In the genomic region with DNA sequence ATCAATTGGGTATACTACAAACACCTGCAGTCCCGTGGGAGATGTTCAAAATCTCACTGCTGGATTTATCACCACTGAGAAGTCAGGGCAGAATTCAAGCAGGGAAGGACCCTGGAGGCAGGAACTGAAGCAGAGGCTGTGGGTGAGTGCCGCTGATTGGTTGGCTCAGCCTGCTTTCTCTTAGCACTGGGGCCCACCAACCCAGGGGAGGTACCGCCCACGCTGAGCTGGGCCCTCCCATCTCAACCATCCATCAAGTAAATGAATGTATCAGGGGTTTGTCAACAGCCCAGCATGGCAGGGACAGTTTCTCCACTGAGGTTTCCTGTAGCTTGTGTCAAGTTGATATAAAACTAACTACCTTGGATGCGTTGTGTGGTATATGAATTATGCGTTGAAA, we compare ENCODE assay signal across 22 mouse cellular contexts.
"Had no signal": no experiment of that assay in that cellular context is flagged by ENCODE, and none has a peak within 500 bp of the region (broad histone marks: within the 10 kb centered on the region; RNA-seq: fewer than 3 reads in every experiment).

No protein-coding gene starts in this region.

- H3K4me3 ChIP-seq: heart, adult 2 months; heart, embryonic 12.5 days; hindbrain, embryonic 10.5 days; hindbrain, embryonic 12.5 days; intestine, embryonic 15.5 days; layer of hippocampus, adult 2 months; left cerebral cortex, adult 2 months; limb, embryonic 10.5 days; limb, embryonic 12.5 days; liver, embryonic 13.5 days had no signal

- H3K27me3 ChIP-seq: heart, embryonic 12.5 days; intestine, embryonic 15.5 days; liver, embryonic 13.5 days had no signal

- DNase-seq: gastrocnemius, postnatal 14 days; gastrocnemius, postnatal 36 days; heart, adult 11 months; heart, adult 2 months; heart, postnatal 10 days; heart, postnatal 4 days; kidney, adult 18-20 months; kidney, adult 8-10 months; kidney, postnatal 10 days; kidney, postnatal 25 days; kidney, postnatal 4 days; liver; liver, embryonic 13.5 days had no signal

- H3K36me3 ChIP-seq: heart, embryonic 12.5 days; hindbrain, embryonic 10.5 days; hindbrain, embryonic 12.5 days; intestine, embryonic 15.5 days; limb, embryonic 10.5 days; limb, embryonic 12.5 days; liver, embryonic 13.5 days had no signal

- H3K27ac ChIP-seq: heart, adult 2 months; hindbrain, embryonic 10.5 days; hindbrain, embryonic 12.5 days; hindbrain, embryonic 14.5 days; intestine, embryonic 15.5 days; layer of hippocampus, adult 2 months; left cerebral cortex, adult 2 months; limb, embryonic 10.5 days; limb, embryonic 12.5 days; liver, embryonic 13.5 days had no signal
